Mouse (Mus musculus): ENCODE measurements around the gene Polr2i. TPM values are rescaled to one million over a fixed set of nuclear protein-coding genes. Genes with fewer than 3 reads are reported as not detected.
A peak's percentile ranks its signal among the peaks of the same experiment; 100 is the strongest.

Gene Polr2i
- polyA plus RNA-seq, 1 experiment: 196 TPM

- 0 out of 2 replicates have a peak, but pooled peaks cover 2% of the 10 kb centered on the region for H3K36me3 ChIP-seq (ENCODE audit: control insufficient read depth, insufficient read depth, low read length)
- TF ChIP-seq POLR2A (IDR thresholded peaks at IDR 0.05; ENCODE audit: low read depth, low read length) (no peak), CTCF (conservative IDR thresholded peaks at IDR 0.05; ENCODE audit: insufficient read depth, insufficient read length, low read depth, low read length) (no peak)
- peak overlapping the region; percentile 75 for H3K27ac ChIP-seq (ENCODE audit: insufficient read depth, low read depth, low read length)
- H3K4me1 ChIP-seq (ENCODE audit: control insufficient read depth, insufficient read depth, low read length): peaks cover 14% of the 10 kb centered on the region
- 2% methylated on average over 16 of the region's 16 CpGs for WGBS
- no peaks in the 10 kb centered on the region for H3K27me3 ChIP-seq (replicated peaks; ENCODE audit: control insufficient read depth, insufficient read depth, low read length)
- H3K4me3 ChIP-seq (ENCODE audit: insufficient read depth, low read depth, low read length): peak overlapping the region; percentile 57
- DNase-seq: peak; percentile 77
Measured at GRCm38 (mm10) chr7:30219293-30220007, 12.3 kb upstream of the Polr2i start.

- Histone ChIP-seq H3K27ac (ENCODE audit: insufficient read depth, low read depth, low read length) (peak overlapping the region; percentile 75), H3K4me1 (ENCODE audit: control insufficient read depth, insufficient read depth, low read length) (peaks cover 14% of the 10 kb centered on the region), H3K4me3 (ENCODE audit: insufficient read depth, low read depth, low read length) (peak overlapping the region; percentile 57), H3K27me3 (replicated peaks; ENCODE audit: control insufficient read depth, insufficient read depth, low read length) (no peaks in the 10 kb centered on the region), H3K36me3 (ENCODE audit: control insufficient read depth, insufficient read depth, low read length) (0 out of 2 replicates have a peak, but pooled peaks cover 2% of the 10 kb centered on the region)
- 10% methylated on average over 11 of the region's 11 CpGs for WGBS
- TF ChIP-seq POLR2A (IDR thresholded peaks at IDR 0.05; ENCODE audit: low read depth, low read length): no peak
- TF ChIP-seq CTCF (conservative IDR thresholded peaks at IDR 0.05; ENCODE audit: insufficient read depth, insufficient read length, low read depth, low read length): no peak
- DNase-seq: peak; percentile 79
Measured at GRCm38 (mm10) chr7:30220008-30220356, 11.8 kb upstream of the Polr2i start.

GRCm38 (mm10) chr7:30221433-30221832, 10.3 kb upstream of the Polr2i start:
- H3K27me3 ChIP-seq (replicated peaks; ENCODE audit: control insufficient read depth, insufficient read depth, low read length): no peaks in the 10 kb centered on the region
- peaks cover 2% of the 10 kb centered on the region; the same call in 1 of the 2 replicates for H3K36me3 ChIP-seq (ENCODE audit: control insufficient read depth, insufficient read depth, low read length)
- H3K4me3 ChIP-seq (ENCODE audit: insufficient read depth, low read depth, low read length): no peak overlapping the region
- no peak for TF ChIP-seq CTCF (conservative IDR thresholded peaks at IDR 0.05; ENCODE audit: insufficient read depth, insufficient read length, low read depth, low read length)
- no peak for TF ChIP-seq POLR2A (IDR thresholded peaks at IDR 0.05; ENCODE audit: low read depth, low read length)
- H3K4me1 ChIP-seq (ENCODE audit: control insufficient read depth, insufficient read depth, low read length): peaks cover 11% of the 10 kb centered on the region
- no peak overlapping the region for H3K27ac ChIP-seq (ENCODE audit: insufficient read depth, low read depth, low read length)
- no peak for DNase-seq
- WGBS: 77% methylated on average over 3 of the region's 3 CpGs

GRCm38 (mm10) chr7:30222205-30222604, 9.5 kb upstream of the Polr2i start:
- Histone ChIP-seq H3K27ac (ENCODE audit: insufficient read depth, low read depth, low read length) (no peak overlapping the region), H3K4me1 (ENCODE audit: control insufficient read depth, insufficient read depth, low read length) (peaks cover 8% of the 10 kb centered on the region), H3K36me3 (ENCODE audit: control insufficient read depth, insufficient read depth, low read length) (peaks cover 2% of the 10 kb centered on the region; the same call in 1 of the 2 replicates), H3K4me3 (ENCODE audit: insufficient read depth, low read depth, low read length) (no peak overlapping the region), H3K27me3 (replicated peaks; ENCODE audit: control insufficient read depth, insufficient read depth, low read length) (no peaks in the 10 kb centered on the region)
- TF ChIP-seq POLR2A (IDR thresholded peaks at IDR 0.05; ENCODE audit: low read depth, low read length): no peak
- no peak for TF ChIP-seq CTCF (conservative IDR thresholded peaks at IDR 0.05; ENCODE audit: insufficient read depth, insufficient read length, low read depth, low read length)
- WGBS: 93% methylated on average over 5 of the region's 5 CpGs
- DNase-seq: no peak

- no peaks in the 10 kb centered on the region for H3K27me3 ChIP-seq (replicated peaks; ENCODE audit: control insufficient read depth, insufficient read depth, low read length)
- no peak overlapping the region for H3K4me3 ChIP-seq (ENCODE audit: insufficient read depth, low read depth, low read length)
- TF ChIP-seq CTCF (conservative IDR thresholded peaks at IDR 0.05; ENCODE audit: insufficient read depth, insufficient read length, low read depth, low read length) (no peak), POLR2A (IDR thresholded peaks at IDR 0.05; ENCODE audit: low read depth, low read length) (no peak)
- 94% methylated on average over 12 of the region's 12 CpGs for WGBS
- peaks cover 4% of the 10 kb centered on the region for H3K4me1 ChIP-seq (ENCODE audit: control insufficient read depth, insufficient read depth, low read length)
- peaks cover 2% of the 10 kb centered on the region; the same call in 1 of the 2 replicates for H3K36me3 ChIP-seq (ENCODE audit: control insufficient read depth, insufficient read depth, low read length)
- no peak for DNase-seq
- H3K27ac ChIP-seq (ENCODE audit: insufficient read depth, low read depth, low read length): no peak overlapping the region
Measured at GRCm38 (mm10) chr7:30224206-30224605, 7.5 kb upstream of the Polr2i start.

- under 1% methylated on average over 16 of the region's 16 CpGs for WGBS
- no peak for TF ChIP-seq POLR2A (IDR thresholded peaks at IDR 0.05; ENCODE audit: low read depth, low read length)
- TF ChIP-seq CTCF (conservative IDR thresholded peaks at IDR 0.05; ENCODE audit: insufficient read depth, insufficient read length, low read depth, low read length): no peak
Measured at GRCm38 (mm10) chr7:30231328-30231668, 450 bp upstream of the Polr2i start.

GRCm38 (mm10) chr7:30232631-30233148, 942 bp downstream of the Polr2i start:
- peak; percentile 74 for DNase-seq
- Histone ChIP-seq H3K27ac (ENCODE audit: insufficient read depth, low read depth, low read length) (peak overlapping the region; percentile 62), H3K27me3 (replicated peaks; ENCODE audit: control insufficient read depth, insufficient read depth, low read length) (no peaks in the 10 kb centered on the region), H3K36me3 (ENCODE audit: control insufficient read depth, insufficient read depth, low read length) (no peaks in the 10 kb centered on the region), H3K4me3 (ENCODE audit: insufficient read depth, low read depth, low read length) (peak overlapping the region; percentile 82), H3K4me1 (ENCODE audit: control insufficient read depth, insufficient read depth, low read length) (peaks cover 11% of the 10 kb centered on the region; the same call in 1 of the 2 replicates)
- 2% methylated on average over 24 of the region's 24 CpGs for WGBS
- TF ChIP-seq CTCF (conservative IDR thresholded peaks at IDR 0.05; ENCODE audit: insufficient read depth, insufficient read length, low read depth, low read length) (peak; percentile 63), POLR2A (IDR thresholded peaks at IDR 0.05; ENCODE audit: low read depth, low read length) (no peak)

More at GRCm38 (mm10) chr7:30231328-30231668, 450 bp upstream of the Polr2i start:
- Histone ChIP-seq H3K4me3 (ENCODE audit: insufficient read depth, low read depth, low read length) (peak overlapping the region; percentile 87), H3K27me3 (replicated peaks; ENCODE audit: control insufficient read depth, insufficient read depth, low read length) (no peaks in the 10 kb centered on the region), H3K27ac (ENCODE audit: insufficient read depth, low read depth, low read length) (no peak overlapping the region), H3K4me1 (ENCODE audit: control insufficient read depth, insufficient read depth, low read length) (peaks cover 11% of the 10 kb centered on the region; the same call in 1 of the 2 replicates), H3K36me3 (ENCODE audit: control insufficient read depth, insufficient read depth, low read length) (no peaks in the 10 kb centered on the region)
- no peak for DNase-seq
